Mouse (Mus musculus) kidney, embryonic 14.5 days (tissue): ENCODE measurements at regions not wholly inside any gene's neighbourhood (a gene's known extent, or its start where the extent isn't known, plus 50 kb on each side); places are given as distances from the start of the nearest gene placed in this dataset.
A peak's percentile ranks its signal among the peaks of the same experiment; 100 is the strongest.

Experiments
- ATAC-seq: fragments of 200-750 bp; cut with Nextera tagmentation; 2 replicates; pipeline ENCODE4 v1.8.0; 2017; ENCODE audit warnings: moderate number of reproducible peaks, mild to moderate bottlenecking, moderate TSS enrichment, moderate library complexity; ENCODE audit not compliant: low FRiP score, low TSS enrichment
- H3K27ac ChIP-seq: fragments of 300-500 bp; sonication (generic); 2 replicates; pipeline ENCODE4 v1.5.1; 2014; ENCODE audit warnings: low read depth, mild to moderate bottlenecking, low read length, moderate library complexity, mixed read lengths
- H3K27me3 ChIP-seq: fragments of 300-500 bp; sonication (generic); 2 replicates; pipeline ENCODE4 v1.6.1; 2014; ENCODE audit warnings: mild to moderate bottlenecking, low read length; ENCODE audit not compliant: control insufficient read depth, insufficient read depth
- H3K36me3 ChIP-seq: fragments of 300-500 bp; sonication (generic); 2 replicates; pipeline ENCODE4 v1.6.1; 2014; ENCODE audit warnings: low read length, mixed read lengths; ENCODE audit not compliant: control insufficient read depth, insufficient read depth
- H3K4me1 ChIP-seq: fragments of 300-500 bp; sonication (generic); 2 replicates; pipeline ENCODE4 v1.6.1; 2014; ENCODE audit warnings: low read length, mixed read lengths; ENCODE audit not compliant: control insufficient read depth, insufficient read depth
- H3K4me2 ChIP-seq: fragments of 300-500 bp; sonication (generic); replicated peaks from 2 replicates; pipeline ENCODE4 v1.6.1; 2014; ENCODE audit warnings: low read depth, mild to moderate bottlenecking, low read length
- H3K4me3 ChIP-seq: fragments of 300-500 bp; sonication (generic); 2 replicates; pipeline ENCODE4 v1.5.1; 2014; ENCODE audit warnings: mild to moderate bottlenecking, low read length
- H3K9ac ChIP-seq: fragments of 300-500 bp; sonication (generic); 2 replicates; pipeline ENCODE4 v1.6.1; 2014; ENCODE audit warnings: low read depth, mild to moderate bottlenecking, low read length, moderate library complexity
- H3K9me3 ChIP-seq: fragments of 300-500 bp; sonication (generic); 2 replicates; pipeline ENCODE4 v1.6.1; 2016; ENCODE audit warnings: low read length; ENCODE audit not compliant: control insufficient read depth
- WGBS: fragments of 180-500 bp; shearing (Covaris S2); extraction: QIAGEN DNeasy Blood & Tissue Kit; methylation state at CpG from one replicate; pipeline ENCODE4 v1.1.7; 2014; 5-methylcytosine and 5-hydroxymethylcytosine counted together

DNA sequence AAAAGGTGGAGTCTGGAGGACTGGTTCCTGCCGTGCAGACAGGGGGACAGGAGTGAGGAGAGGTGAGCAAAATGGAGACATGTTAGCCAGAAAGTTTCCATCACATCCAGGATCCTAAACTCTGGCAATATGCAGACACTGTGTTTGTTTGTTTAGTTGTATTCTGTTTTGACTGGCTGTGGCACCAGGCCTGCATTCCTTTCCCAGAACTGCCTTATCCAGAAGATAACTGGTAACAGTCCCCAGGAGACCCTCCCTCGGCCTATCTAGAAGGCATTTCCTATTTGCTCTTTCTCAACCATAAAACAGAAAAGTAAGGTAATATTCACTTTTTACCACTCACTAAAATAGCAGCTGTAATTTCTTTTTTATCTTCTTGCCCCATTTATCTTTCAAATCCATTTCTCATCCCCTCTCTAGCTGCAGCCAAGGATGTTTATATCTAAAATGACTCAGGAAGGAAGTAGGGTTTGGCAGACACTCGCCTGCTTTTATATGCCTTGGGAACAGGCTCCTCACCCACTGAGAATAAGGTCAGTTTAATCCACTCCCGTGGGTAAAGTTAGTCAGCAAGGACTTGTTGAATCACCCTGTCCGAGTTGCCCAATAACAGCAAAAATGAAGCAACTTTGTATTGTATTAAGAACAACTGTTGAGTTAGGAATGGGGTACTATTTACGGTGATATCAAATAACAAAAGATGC, 283.0 kb upstream of the Tank start:
- no peak for ATAC-seq
- Histone ChIP-seq H3K4me2 (no peak overlapping the region), H3K4me3 (no peak overlapping the region)

DNA sequence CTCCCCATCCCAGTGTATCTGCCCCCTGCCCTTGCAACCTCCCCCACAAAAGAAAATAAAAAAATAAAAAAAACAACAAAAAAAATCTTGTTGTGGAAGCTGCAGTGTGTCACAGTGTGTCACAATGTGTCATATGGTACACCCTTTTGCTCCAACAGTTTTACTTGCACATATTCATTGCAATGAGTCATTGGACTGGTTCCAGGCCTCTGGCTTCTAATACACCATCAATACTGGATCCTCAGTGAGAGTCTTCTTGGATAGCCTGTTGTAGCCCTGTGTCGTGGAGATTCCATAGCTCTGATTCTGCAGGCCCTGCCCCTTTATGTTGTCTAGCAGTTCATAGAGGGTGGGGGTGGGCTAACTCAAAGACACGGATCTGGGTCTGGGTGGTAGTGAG, 290.1 kb upstream of the Tank start:
- H3K9ac ChIP-seq = no peak overlapping the region
- no peaks in the 10 kb centered on the region for H3K36me3 ChIP-seq
- no peak overlapping the region for H3K4me3 ChIP-seq
- no peaks in the 10 kb centered on the region for H3K9me3 ChIP-seq
- WGBS = 79% methylated on average over 2 of the region's 2 CpGs
- H3K4me1 ChIP-seq = 0 out of 2 replicates have a peak, but pooled peaks cover 6% of the 10 kb centered on the region
- no peak overlapping the region for H3K27ac ChIP-seq
- no peak overlapping the region for H3K4me2 ChIP-seq
- ATAC-seq = no peak
- H3K27me3 ChIP-seq = no peaks in the 10 kb centered on the region

More for the DNA sequence above, 283.0 kb upstream of the Tank start:
- 0 out of 2 replicates have a peak, but pooled peaks cover 4% of the 10 kb centered on the region for H3K4me1 ChIP-seq
- no peaks in the 10 kb centered on the region for H3K36me3 ChIP-seq
- no peak overlapping the region for H3K9ac ChIP-seq
- 49% methylated on average over 6 of the region's 6 CpGs for WGBS
- H3K9me3 ChIP-seq = no peaks in the 10 kb centered on the region
- no peak overlapping the region for H3K27ac ChIP-seq
- H3K27me3 ChIP-seq = no peaks in the 10 kb centered on the region

DNA sequence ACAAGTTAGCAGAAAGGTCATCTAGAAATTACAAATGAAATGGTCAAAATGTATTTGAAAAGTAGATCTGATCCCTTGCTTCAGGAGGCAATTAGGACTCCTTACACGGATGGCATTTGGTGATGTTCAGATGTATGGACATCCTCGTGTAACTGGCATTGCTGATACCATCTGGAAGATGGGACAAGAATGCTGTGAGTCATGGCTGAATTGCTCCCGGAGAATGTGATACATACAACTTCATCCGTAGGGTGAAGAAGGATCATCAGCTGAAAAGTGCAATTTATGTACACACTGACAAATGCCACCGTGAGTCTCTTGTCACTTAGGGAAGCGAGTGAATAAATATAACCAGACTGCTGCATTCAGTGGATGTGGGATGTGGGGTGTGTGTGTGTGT, 293.7 kb upstream of the Tank start:
- no peaks in the 10 kb centered on the region for H3K9me3 ChIP-seq
- H3K9ac ChIP-seq = no peak overlapping the region
- no peak overlapping the region for H3K4me2 ChIP-seq
- 0 out of 2 replicates have a peak, but pooled peaks cover 6% of the 10 kb centered on the region for H3K4me1 ChIP-seq
- no peak overlapping the region for H3K27ac ChIP-seq
- ATAC-seq = no peak
- WGBS = 53% methylated on average over 6 of the region's 6 CpGs
- H3K4me3 ChIP-seq = no peak overlapping the region
- no peaks in the 10 kb centered on the region for H3K36me3 ChIP-seq
- H3K27me3 ChIP-seq = no peaks in the 10 kb centered on the region

DNA sequence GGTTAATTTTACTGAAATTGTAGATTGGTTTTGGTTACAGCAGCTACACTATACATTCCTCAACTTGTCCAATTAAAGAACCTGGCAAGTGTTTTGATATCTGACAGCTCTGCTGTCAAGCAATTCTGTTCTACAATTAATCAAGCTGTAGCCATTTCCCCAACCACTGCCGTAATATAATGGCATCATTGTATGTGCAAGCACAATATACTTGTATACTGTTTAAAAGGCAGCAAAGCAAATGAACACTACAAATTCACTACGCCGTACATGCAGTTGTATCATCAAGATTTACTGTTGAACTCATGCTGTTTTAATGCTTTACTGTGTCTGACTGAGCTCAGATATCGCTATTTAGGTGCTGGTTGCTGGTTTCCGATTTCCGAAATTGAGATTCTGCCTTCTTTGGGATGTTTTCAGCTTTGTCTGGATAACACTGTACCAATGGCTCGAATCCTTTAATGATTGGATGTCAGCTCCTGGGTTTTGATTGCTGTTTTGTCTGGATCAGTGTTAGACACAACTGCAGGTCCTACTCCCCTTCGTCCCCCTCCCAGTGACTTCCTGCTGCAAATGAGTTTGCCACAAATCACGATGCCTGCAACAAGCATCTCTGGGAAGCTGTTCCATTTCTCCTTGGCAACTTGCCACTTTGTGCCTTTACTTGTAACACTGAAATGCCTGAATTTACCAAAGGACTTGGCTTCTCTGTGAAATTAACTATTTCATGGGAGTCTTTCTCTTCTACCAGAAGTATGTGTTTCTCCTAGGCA, 294.4 kb upstream of the Tank start:
- Histone ChIP-seq H3K9ac (no peak overlapping the region), H3K27ac (no peak overlapping the region), H3K4me1 (0 out of 2 replicates have a peak, but pooled peaks cover 6% of the 10 kb centered on the region), H3K4me2 (peak overlapping the region; percentile 23), H3K9me3 (no peaks in the 10 kb centered on the region), H3K4me3 (no peak overlapping the region), H3K27me3 (no peaks in the 10 kb centered on the region), H3K36me3 (no peaks in the 10 kb centered on the region)
- WGBS = 28% methylated on average over 9 of the region's 9 CpGs
- ATAC-seq = 0 out of 2 replicates have a peak, but pooled peaks have one; percentile 43

DNA sequence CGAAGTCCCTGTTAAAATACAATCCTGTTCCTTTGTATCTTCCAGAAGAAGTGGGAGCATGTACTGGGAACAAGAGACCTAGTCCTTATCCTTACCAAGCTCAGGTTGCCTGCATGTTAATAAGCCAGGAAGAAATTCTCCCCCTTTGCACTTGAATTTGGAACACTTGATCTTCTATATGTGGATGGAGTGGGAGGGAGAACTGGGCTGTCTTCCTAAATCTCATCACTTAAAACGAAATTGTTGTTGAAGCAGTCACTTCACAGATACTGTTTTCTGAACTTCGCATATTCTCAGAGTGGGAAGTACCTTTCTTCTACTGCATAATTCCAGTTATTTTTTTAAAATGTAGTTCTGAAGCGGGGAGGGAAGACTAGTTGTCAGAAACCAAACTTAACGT, 305.7 kb upstream of the Tank start:
- Histone ChIP-seq H3K27me3 (no peaks in the 10 kb centered on the region), H3K4me1 (no peaks in the 10 kb centered on the region), H3K36me3 (no peaks in the 10 kb centered on the region), H3K9ac (no peak overlapping the region), H3K4me3 (no peak overlapping the region), H3K4me2 (no peak overlapping the region), H3K27ac (no peak overlapping the region), H3K9me3 (no peaks in the 10 kb centered on the region)
- ATAC-seq = no peak
- WGBS = 80% methylated on average over 5 of the region's 5 CpGs

DNA sequence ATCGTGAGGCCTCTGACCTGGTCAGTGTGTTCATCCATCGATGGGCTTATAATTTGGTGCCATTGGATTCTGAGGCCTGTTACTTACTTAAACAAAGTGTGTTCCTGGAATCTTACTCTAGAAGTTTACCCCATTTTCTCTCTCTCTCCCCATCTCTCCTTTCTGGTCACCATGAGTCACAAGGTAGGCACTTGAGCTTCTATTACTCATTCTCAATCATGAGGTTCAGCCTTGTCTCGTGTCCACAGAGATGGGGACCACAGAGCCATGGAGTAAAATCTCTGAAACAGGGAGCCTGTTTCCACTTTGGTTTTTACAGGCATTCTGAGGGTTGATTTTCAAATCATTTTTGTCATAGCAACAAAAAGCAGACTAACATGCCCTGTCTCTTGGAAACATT, 304.7 kb upstream of the Rbms1 start:
- Histone ChIP-seq H3K9ac (no peak overlapping the region), H3K4me3 (no peak overlapping the region), H3K36me3 (no peaks in the 10 kb centered on the region), H3K9me3 (no peaks in the 10 kb centered on the region), H3K4me2 (no peak overlapping the region), H3K27ac (no peak overlapping the region), H3K4me1 (no peaks in the 10 kb centered on the region), H3K27me3 (no peaks in the 10 kb centered on the region)
- 89% methylated on average over 3 of the region's 3 CpGs for WGBS
- ATAC-seq = no peak

DNA sequence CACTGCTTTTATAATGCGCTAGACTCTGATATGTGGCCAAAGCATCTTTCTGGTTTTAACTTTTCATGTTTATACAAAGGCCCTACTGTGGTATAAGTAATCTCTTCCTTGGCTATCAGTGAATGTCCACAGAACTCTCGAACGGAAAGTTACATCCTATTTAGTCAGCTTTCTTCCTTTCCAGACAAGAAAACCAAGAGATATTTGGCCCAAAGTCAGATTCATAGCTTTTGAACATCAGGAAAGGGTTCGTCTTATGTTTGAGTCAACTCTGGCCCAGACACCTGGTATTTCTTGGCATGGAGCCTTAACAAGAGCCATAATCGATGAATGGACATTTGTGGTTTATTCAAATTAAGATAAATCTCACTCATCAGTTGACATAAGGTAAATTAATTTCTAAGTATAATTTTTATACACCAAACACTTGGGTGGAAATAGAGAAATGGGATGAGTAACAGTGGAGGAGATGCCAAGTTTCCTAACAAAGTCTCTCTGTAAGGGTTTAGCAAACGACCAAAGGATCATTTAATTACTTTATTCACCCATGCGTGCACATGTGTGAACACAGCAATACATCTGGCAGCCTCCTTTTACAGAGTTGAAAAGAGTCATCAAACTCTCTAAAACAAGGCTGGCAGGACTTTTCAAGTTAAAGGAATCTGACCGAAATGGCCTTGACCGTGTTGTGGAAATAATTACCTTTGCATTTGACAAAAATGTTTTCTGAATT, 287.2 kb upstream of the Rbms1 start:
- 74% methylated on average over 9 of the region's 9 CpGs for WGBS
- Histone ChIP-seq H3K9ac (no peak overlapping the region), H3K4me1 (no peaks in the 10 kb centered on the region)

DNA sequence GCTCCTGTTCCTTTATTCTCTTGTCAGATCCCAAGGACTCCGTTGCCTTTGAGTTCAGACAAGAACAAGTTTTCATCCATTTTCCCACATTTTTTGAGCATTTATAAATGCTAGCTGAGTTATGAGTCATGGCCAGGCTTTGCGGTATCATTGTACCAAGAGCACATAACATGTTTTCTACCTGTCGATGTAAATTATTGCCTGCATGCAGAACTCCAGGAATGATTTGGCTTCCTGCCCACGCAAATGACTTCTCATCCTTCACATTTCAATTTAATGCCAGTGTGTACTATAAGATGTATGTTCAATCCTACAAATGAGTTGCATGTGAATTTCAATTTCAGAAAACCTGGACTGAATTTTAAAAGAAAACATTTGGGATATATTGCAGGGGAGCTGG, 285.0 kb upstream of the Rbms1 start:
- Histone ChIP-seq H3K9ac (no peak overlapping the region), H3K36me3 (no peaks in the 10 kb centered on the region), H3K27ac (no peak overlapping the region), H3K27me3 (no peaks in the 10 kb centered on the region), H3K4me1 (no peaks in the 10 kb centered on the region), H3K4me3 (no peak overlapping the region), H3K9me3 (no peaks in the 10 kb centered on the region), H3K4me2 (no peak overlapping the region)
- ATAC-seq = no peak
- 75% methylated on average over 4 of the region's 4 CpGs for WGBS

More for the DNA sequence above, 287.2 kb upstream of the Rbms1 start:
- ATAC-seq = no peak
- Histone ChIP-seq H3K4me3 (no peak overlapping the region), H3K9me3 (no peaks in the 10 kb centered on the region), H3K36me3 (no peaks in the 10 kb centered on the region), H3K27me3 (no peaks in the 10 kb centered on the region), H3K4me2 (no peak overlapping the region), H3K27ac (no peak overlapping the region)

DNA sequence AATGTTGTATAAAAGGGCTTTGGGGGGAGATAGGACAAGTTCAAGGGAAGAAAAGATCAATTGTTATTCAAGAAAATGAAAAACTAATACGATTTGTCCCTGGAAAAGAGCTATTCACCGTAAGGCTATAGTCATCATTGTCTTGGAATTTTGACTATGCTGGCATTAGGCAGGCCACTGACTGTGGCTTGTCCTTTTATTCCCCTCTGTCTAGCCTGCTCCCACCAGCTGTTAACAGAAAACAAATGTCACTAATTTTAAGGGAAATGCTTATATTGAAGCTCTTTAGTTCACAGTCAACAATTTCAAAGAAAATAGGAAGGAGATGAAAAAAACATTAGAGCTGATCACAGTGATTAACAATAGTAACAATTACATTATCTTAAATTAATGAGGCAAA, 284.3 kb upstream of the Rbms1 start:
- no peaks in the 10 kb centered on the region for H3K27me3 ChIP-seq
- H3K4me2 ChIP-seq = no peak overlapping the region
- H3K36me3 ChIP-seq = no peaks in the 10 kb centered on the region
- no peak overlapping the region for H3K9ac ChIP-seq
- H3K9me3 ChIP-seq = no peaks in the 10 kb centered on the region
- no peaks in the 10 kb centered on the region for H3K4me1 ChIP-seq
- H3K27ac ChIP-seq = no peak overlapping the region
- H3K4me3 ChIP-seq = no peak overlapping the region
- WGBS = 77% methylated on average over 2 of the region's 2 CpGs
- no peak for ATAC-seq
